Mouse (Mus musculus) stomach, embryonic 14.5 days (tissue): Measurements from ENCODE around the gene Slc7a3. TPM values are rescaled to one million over a fixed set of nuclear protein-coding genes. Genes with fewer than 3 reads are reported as not detected.
"Not testable (repeated sequence)": the region's sequence is repeated elsewhere in the genome, so short reads cannot be mapped to it uniquely, and the experiment has no call there.

Source experiments
- ATAC-seq: fragments of 200-750 bp; cut with Nextera tagmentation; 2 replicates; pipeline ENCODE4 v1.8.0; 2017; ENCODE audit warnings: low read depth, moderate TSS enrichment; ENCODE audit not compliant: insufficient number of reproducible peaks, insufficient read depth, low FRiP score
- H3K27ac ChIP-seq: fragments of 300-500 bp; sonication (generic); 2 replicates; pipeline ENCODE4 v1.5.1; 2014; ENCODE audit warnings: mild to moderate bottlenecking, low read length, moderate library complexity, mixed read lengths
- H3K27me3 ChIP-seq: fragments of 300-500 bp; sonication (generic); 2 replicates; pipeline ENCODE4 v1.6.1; 2014; ENCODE audit warnings: low read length, control low read depth, mixed read lengths; ENCODE audit not compliant: control insufficient read depth, insufficient read depth
- H3K36me3 ChIP-seq: fragments of 300-500 bp; sonication (generic); 2 replicates; pipeline ENCODE4 v1.6.1; 2014; ENCODE audit warnings: mild to moderate bottlenecking, control low read depth, low read length, moderate library complexity, mixed read lengths; ENCODE audit not compliant: control insufficient read depth, insufficient read depth
- H3K4me1 ChIP-seq: fragments of 300-500 bp; sonication (generic); 2 replicates; pipeline ENCODE4 v1.6.1; 2014; ENCODE audit warnings: low read length, control low read depth, mixed read lengths; ENCODE audit not compliant: control insufficient read depth, insufficient read depth
- H3K4me2 ChIP-seq: fragments of 300-500 bp; sonication (generic); replicated peaks from 2 replicates; pipeline ENCODE4 v1.6.1; 2014; ENCODE audit warnings: low read depth, low read length, control low read depth
- H3K4me3 ChIP-seq: fragments of 300-500 bp; sonication (generic); 2 replicates; pipeline ENCODE4 v1.5.1; 2014; ENCODE audit warnings: low read depth, low read length, control low read depth
- H3K9ac ChIP-seq: fragments of 300-500 bp; sonication (generic); replicated peaks from 2 replicates; pipeline ENCODE4 v1.6.1; 2014; ENCODE audit warnings: low read depth, mild to moderate bottlenecking, control low read depth, low read length, moderate library complexity, mixed read lengths
- H3K9me3 ChIP-seq: fragments of 300-500 bp; sonication (generic); 2 replicates; pipeline ENCODE4 v1.6.1; 2016; ENCODE audit warnings: low read depth, low read length, control low read depth; ENCODE audit not compliant: control insufficient read depth
- WGBS: fragments of 180-500 bp; shearing (Covaris S2); extraction: QIAGEN DNeasy Blood & Tissue Kit; methylation state at CpG from one replicate; pipeline ENCODE4 v1.1.7; 2014; 5-methylcytosine and 5-hydroxymethylcytosine counted together
- polyA plus RNA-seq: library from polyadenylated mRNA; unstranded; fragments of >200 nt; fragmentation: Nextera tagmentation; extraction: Ambion mirVana; gene quantifications from 2 replicates; pipeline ENCODE4 v1.2.1, GENCODE M21; 2014

Slc7a3 gene
- polyA plus RNA-seq, result 3.4 and 4.5 TPM in 2 replicates

DNA sequence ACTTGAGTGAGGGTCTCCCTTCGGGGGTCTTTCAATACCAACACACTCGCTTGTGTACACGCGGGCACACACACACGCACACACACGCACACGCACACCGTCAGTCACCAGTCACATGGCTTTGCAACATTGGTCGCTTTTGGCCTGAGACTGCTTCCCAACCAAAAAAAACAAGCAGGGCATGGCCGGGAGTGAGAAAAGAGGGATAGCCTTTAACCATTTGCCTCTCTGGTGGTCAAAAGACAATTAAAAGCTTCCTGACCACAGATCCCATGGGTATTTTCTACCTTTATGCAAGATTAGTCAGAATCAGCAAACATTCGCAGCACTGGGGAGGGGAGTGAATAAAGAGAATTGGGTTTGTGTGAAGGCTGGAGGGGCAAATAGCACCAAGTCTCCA is at the start of gene Slc7a3:
Gene Slc7a3, minus strand, starts transcription at position 101 of the 400 bp plus-strand sequence.
- Histone ChIP-seq H3K4me1 (no peaks in the 10 kb centered on the region), H3K4me3 (peak within 1 kb of the TSS; percentile 24; the same call in 1 of the 2 replicates), H3K36me3 (no peaks in the 10 kb centered on the region), H3K4me2 (peak within 1 kb of the TSS; percentile 43), H3K9ac (no peak within 1 kb of the TSS), H3K27ac (no peak within 1 kb of the TSS), H3K9me3 (no peaks in the 10 kb centered on the region), H3K27me3 (no peaks in the 10 kb centered on the region)
- 37% methylated on average over 11 of the region's 11 CpGs for WGBS
- no peak for ATAC-seq

DNA sequence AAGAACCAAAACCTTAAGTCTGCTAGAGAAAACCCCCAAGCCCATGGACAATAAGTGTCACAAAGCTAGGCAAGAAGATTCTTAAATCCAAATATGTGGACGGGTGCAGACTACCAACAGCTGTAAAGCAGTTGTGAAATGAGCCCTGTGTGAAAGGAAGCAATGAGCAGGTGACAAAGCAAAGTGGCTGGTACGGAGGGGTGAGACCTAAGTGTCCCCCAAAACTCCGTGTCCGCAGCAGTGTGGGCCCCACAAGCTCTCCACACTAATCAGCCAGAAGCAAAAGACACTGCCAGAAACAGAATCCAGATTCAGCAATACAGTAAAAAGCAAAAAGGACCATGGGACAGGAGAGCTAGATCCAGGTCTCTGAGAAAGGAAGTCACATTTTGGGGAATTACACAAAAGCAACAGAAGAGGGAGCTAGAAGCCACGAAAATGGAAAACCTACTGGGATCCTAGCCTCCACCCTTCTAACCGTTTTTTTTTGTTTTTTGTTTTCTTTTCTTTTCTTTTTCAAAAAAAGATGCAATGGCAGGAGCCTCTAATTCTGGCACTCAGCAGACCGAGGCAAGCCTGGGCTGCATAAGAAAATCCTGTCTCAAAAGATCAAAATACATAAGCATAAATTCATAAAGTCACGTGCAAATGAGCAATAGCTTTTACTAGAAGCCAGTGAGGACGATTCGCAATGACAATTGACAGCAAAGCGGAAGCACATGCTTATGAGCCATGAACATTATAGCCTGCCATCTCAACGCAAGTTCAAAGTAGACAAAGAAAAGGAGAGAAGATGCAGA is 46.4 kb upstream of the Slc7a3 start:
- Histone ChIP-seq H3K9ac (no peak overlapping the region), H3K4me1 (no peaks in the 10 kb centered on the region), H3K36me3 (no peaks in the 10 kb centered on the region), H3K27ac (no peak overlapping the region), H3K9me3 (no peaks in the 10 kb centered on the region), H3K27me3 (no peaks in the 10 kb centered on the region), H3K4me2 (peak overlapping the region; percentile 12; the same call in 1 of the 2 replicates), H3K4me3 (no peak overlapping the region)
- WGBS, result 42% methylated on average over 12 of the region's 12 CpGs
- no peak; the same call in 1 of the 2 replicates for ATAC-seq

DNA sequence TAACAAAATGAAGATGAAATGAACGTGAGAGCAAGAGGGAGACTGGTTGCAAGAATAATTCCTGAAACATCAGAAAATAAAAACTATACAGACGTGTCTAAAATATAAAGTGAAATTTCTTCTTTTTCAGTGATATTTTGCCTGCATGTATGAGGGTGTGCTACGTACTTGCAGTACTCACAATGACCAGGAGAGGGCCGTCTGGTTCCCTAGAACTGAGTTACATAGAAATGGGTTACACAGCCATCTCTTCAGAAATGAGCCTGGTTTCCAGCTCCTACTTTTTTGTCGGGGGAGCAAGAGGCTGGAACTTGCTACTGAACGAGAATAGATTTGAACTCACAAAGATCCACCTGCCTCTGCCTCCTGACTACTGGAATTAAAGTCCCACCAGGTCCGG is 45.2 kb upstream of the Slc7a3 start:
- Histone ChIP-seq H3K4me1 (no peaks in the 10 kb centered on the region), H3K9ac (no peak overlapping the region), H3K27ac (no peak overlapping the region), H3K4me3 (no peak overlapping the region), H3K36me3 (no peaks in the 10 kb centered on the region), H3K4me2 (no peak overlapping the region), H3K27me3 (no peaks in the 10 kb centered on the region), H3K9me3 (no peaks in the 10 kb centered on the region)
- WGBS, result 26% methylated on average over 7 of the region's 7 CpGs
- ATAC-seq, result no peak

DNA sequence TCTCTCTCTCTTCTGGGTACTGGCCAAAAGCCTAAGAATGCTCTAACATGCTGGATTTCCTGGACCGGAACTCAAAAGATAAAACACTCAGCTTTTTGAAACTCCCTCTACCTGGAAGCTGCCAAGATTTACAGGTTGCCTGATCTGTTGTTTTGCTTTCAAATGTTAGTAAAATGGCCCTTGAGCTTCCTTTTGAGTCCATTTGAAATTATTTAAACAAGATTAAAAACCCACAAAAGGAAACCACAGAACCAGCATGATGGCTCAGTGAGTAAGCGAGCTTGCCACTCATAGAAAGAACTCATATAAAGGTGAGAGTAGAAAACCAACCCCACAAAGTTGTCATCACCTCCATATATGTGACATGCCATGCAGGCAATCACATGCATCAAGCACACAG is 42.7 kb upstream of the Slc7a3 start:
- 69% methylated on average over 2 of the region's 2 CpGs for WGBS
- H3K36me3 ChIP-seq, result no peaks in the 10 kb centered on the region
- H3K9me3 ChIP-seq, result no peaks in the 10 kb centered on the region

DNA sequence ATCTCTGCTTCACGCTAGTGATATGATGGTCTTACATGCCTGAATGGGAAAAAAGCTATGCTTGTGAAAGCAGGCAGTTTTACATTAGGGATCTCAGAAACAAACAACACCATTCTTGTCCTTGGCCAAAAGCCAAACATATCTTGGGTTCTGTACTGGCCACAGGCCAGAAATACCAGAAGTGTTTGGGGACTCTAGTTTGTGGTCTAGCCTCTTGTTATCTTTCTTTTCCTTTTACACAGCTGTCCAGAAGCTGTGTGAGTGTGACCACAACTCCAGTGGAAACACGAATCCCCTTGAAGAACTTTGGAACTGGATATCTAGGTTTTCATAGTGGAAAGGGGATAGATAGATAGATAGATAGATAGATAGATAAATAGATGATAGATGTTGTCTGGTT is 41.2 kb upstream of the Slc7a3 start:
- Histone ChIP-seq H3K9ac (no peak overlapping the region), H3K9me3 (no peaks in the 10 kb centered on the region), H3K4me1 (no peaks in the 10 kb centered on the region), H3K27me3 (no peaks in the 10 kb centered on the region), H3K36me3 (no peaks in the 10 kb centered on the region), H3K27ac (no peak overlapping the region), H3K4me3 (no peak overlapping the region), H3K4me2 (no peak overlapping the region)
- ATAC-seq, result no peak
- 55% methylated on average over 2 of the region's 2 CpGs for WGBS

More for the DNA sequence above, 42.7 kb upstream of the Slc7a3 start:
- no peak overlapping the region for H3K9ac ChIP-seq
- no peak overlapping the region for H3K4me3 ChIP-seq
- no peak for ATAC-seq
- no peak overlapping the region for H3K27ac ChIP-seq
- H3K27me3 ChIP-seq, result no peaks in the 10 kb centered on the region
- H3K4me2 ChIP-seq, result no peak overlapping the region
- no peaks in the 10 kb centered on the region for H3K4me1 ChIP-seq

DNA sequence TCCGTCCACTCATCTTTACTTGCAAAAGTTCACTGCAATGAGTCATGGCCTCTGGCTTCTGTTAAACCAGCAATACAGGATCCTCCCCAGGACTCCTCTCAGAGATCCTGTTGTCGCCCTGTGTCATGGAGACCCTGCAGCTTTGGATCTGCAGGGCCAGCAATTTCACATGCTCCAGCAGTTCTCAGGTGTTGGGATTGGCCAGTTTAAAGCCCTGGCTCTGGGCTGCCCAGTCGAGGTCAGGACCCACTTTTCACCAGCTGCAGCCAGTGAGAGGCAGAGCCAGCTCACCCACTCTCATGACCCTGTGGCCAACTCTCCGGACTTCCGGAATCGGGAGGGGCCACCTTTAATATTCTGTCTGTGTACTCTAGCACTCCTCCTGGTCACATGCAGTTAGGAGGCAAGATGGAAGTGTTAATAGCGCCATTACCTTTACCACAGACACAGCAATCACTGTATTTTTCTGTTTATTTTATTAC is 40.7 kb upstream of the Slc7a3 start:
- H3K27ac ChIP-seq, result no peak overlapping the region
- H3K4me3 ChIP-seq, result no peak overlapping the region
- H3K27me3 ChIP-seq, result no peaks in the 10 kb centered on the region
- no peaks in the 10 kb centered on the region for H3K9me3 ChIP-seq
- H3K36me3 ChIP-seq, result no peaks in the 10 kb centered on the region
- no peak overlapping the region for H3K9ac ChIP-seq
- H3K4me1 ChIP-seq, result no peaks in the 10 kb centered on the region
- WGBS, result 70% methylated on average over 7 of the region's 7 CpGs
- no peak overlapping the region for H3K4me2 ChIP-seq
- ATAC-seq, result no peak

DNA sequence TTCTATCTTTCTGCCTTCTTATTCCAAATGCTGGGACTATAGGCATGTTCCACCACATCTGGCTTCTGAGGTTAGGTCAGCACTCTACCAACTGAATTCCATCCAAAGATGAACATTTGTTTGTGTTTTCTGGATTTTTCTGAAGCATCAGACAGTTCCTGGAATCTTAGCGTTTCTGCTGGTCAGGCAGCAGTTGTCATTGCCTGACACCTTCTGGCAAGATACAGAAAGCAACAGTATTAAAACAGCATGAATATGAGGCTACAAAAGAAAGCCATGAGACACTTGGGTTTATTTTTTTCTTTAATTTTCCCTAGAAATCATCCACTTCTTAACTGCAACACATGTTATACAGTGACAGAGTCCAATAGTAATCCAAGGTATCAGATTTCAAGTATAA is 34.7 kb upstream of the Slc7a3 start:
- no peak overlapping the region for H3K9ac ChIP-seq
- H3K4me3 ChIP-seq, result no peak overlapping the region
- 50% methylated on average over 1 of the region's 1 CpGs for WGBS
- no peak overlapping the region for H3K4me2 ChIP-seq
- H3K36me3 ChIP-seq, result no peaks in the 10 kb centered on the region
- no peaks in the 10 kb centered on the region for H3K4me1 ChIP-seq
- no peak overlapping the region for H3K27ac ChIP-seq
- no peaks in the 10 kb centered on the region for H3K27me3 ChIP-seq
- ATAC-seq, result no peak
- no peaks in the 10 kb centered on the region for H3K9me3 ChIP-seq

DNA sequence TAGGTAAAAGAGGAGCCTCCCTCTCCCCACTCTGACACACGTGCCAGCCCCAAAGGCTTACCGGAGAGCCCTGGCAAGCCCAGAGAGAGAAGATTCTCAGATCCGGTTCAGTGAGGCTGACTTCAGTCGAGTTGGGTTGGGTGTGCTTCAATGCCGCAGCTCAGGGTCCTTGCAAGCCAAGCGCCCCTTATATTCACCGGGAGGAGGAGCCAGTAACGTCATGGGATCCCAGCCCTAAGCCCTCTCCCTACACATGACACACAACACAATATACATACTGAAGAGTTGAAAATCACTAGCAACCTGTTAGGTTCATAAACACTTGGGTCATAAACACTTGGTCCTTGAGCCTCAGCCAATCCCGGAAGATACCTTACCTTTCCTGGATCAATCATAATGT is 609 bp downstream of the Slc7a3 start:
- 12% methylated on average over 6 of the region's 9 CpGs for WGBS
- H3K27me3 ChIP-seq, H3K9ac ChIP-seq, H3K9me3 ChIP-seq, H3K36me3 ChIP-seq, ATAC-seq, H3K4me1 ChIP-seq, H3K27ac ChIP-seq: not testable (repeated sequence)
- peak overlapping the region; percentile 43 for H3K4me2 ChIP-seq
- peak overlapping the region; percentile 24; the same call in 1 of the 2 replicates for H3K4me3 ChIP-seq
